Mouse (Mus musculus) limb, embryonic 15.5 days (tissue): ENCODE measurements at regions not wholly inside any gene's neighbourhood (a gene's known extent, or its start where the extent isn't known, plus 50 kb on each side); places are given as distances from the start of the nearest gene placed in this dataset.

Experiments used
- ATAC-seq: fragments of 200-750 bp; cut with Nextera tagmentation; 2 replicates; pipeline ENCODE4 v1.8.0; 2017; ENCODE audit warnings: low read depth, moderate TSS enrichment; ENCODE audit not compliant: insufficient number of reproducible peaks, low FRiP score, low TSS enrichment
- H3K27ac ChIP-seq: fragments of 300-500 bp; sonication (generic); 2 replicates; pipeline ENCODE4 v1.5.1; 2015; ENCODE audit warnings: moderate library complexity, mild to moderate bottlenecking, inconsistent platforms
- H3K27me3 ChIP-seq: fragments of 300-500 bp; sonication (generic); 2 replicates; pipeline ENCODE4 v1.6.1; 2015; ENCODE audit warnings: inconsistent platforms
- H3K36me3 ChIP-seq: fragments of 300-500 bp; sonication (generic); 2 replicates; pipeline ENCODE4 v1.6.1; 2015; ENCODE audit warnings: inconsistent platforms
- H3K4me1 ChIP-seq: fragments of 300-500 bp; sonication (generic); 2 replicates; pipeline ENCODE4 v1.6.1; 2015; ENCODE audit warnings: inconsistent platforms
- H3K4me2 ChIP-seq: fragments of 300-500 bp; sonication (generic); 2 replicates; pipeline ENCODE4 v1.6.1; 2015; ENCODE audit warnings: mild to moderate bottlenecking, inconsistent platforms
- H3K4me3 ChIP-seq: fragments of 300-500 bp; sonication (generic); 2 replicates; pipeline ENCODE4 v1.5.1; 2015; ENCODE audit warnings: mild to moderate bottlenecking, inconsistent platforms
- H3K9ac ChIP-seq: fragments of 300-500 bp; sonication (generic); 2 replicates; pipeline ENCODE4 v1.6.1; 2015; ENCODE audit warnings: inconsistent platforms
- H3K9me3 ChIP-seq: fragments of 300-500 bp; sonication (generic); 2 replicates; pipeline ENCODE4 v1.6.1; 2016; ENCODE audit warnings: inconsistent platforms
- WGBS: fragments of 180-500 bp; shearing (Covaris S2); methylation state at CpG from one replicate; pipeline ENCODE4 v1.1.7; 2015; 5-methylcytosine and 5-hydroxymethylcytosine counted together

DNA sequence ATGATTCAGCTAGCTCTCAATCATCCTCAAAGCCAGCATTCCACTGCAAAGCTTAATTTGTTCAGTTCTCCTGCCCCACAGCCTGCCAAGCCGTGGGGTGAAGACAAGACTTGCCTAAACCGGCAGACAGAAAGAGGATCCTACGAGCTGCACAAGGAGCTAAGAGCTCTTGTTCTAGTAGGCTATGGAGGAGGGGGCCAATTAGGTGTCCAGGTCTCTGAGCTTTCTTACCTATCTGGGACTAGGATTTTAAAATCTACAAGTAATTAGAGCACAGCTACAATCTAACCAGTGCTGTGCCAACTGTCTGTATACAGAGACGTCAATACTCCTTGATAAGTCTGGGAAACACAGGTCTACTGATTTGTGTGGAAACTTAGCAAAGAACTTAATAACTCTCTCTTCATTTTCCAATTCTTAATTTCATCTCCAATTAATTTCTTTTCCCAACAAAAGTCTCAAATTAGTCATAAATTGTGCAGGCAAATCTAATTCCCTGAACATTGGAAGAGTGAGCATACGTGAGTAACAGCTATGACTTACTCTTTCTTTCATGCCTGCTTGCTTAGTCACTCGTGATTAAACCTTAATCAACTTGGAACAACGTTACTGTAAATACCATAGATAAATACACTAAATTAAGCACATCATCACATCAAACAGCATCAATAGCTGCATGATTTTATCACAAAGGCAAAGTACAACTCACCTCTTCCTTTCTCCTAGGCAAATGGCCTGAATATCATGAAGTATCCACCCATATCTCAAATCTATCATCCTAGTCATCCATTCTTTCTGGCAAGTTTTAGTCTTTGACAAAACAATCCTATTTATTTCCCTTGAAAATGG lies 87.1 kb upstream of the Mtap start:
- H3K4me2 ChIP-seq: no peak overlapping the region
- no peaks in the 10 kb centered on the region for H3K27me3 ChIP-seq
- no peak overlapping the region for H3K27ac ChIP-seq
- 56% methylated on average over 7 of the region's 7 CpGs for WGBS
- no peaks in the 10 kb centered on the region for H3K9me3 ChIP-seq
- no peaks in the 10 kb centered on the region for H3K4me1 ChIP-seq
- ATAC-seq: no peak
- no peak overlapping the region for H3K9ac ChIP-seq
- no peaks in the 10 kb centered on the region for H3K36me3 ChIP-seq
- H3K4me3 ChIP-seq: no peak overlapping the region

DNA sequence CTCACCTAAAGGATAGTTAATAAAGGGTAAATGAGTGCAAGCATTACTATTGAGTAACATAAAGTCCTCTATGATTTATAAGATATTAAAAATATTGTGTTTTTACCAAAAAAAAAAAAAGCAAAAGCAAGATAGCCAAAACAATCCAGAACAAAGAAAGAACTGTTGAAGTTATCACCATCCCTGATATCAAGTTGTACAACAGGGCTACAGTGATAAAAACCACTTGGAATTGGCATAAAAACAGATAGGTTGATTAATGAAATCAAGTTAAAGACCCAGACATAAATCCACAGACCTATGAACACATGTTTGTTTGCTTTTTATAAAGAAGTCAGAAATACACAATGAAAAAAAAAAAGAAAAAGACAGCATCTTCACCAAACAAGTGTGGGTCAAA lies 92.4 kb upstream of the Mtap start:
- ATAC-seq: no peak
- Histone ChIP-seq H3K4me2 (no peak overlapping the region), H3K27me3 (no peaks in the 10 kb centered on the region), H3K27ac (no peak overlapping the region), H3K36me3 (no peaks in the 10 kb centered on the region), H3K9ac (no peak overlapping the region), H3K4me3 (no peak overlapping the region), H3K9me3 (no peaks in the 10 kb centered on the region), H3K4me1 (0 out of 2 replicates have a peak, but pooled peaks cover 2% of the 10 kb centered on the region)

DNA sequence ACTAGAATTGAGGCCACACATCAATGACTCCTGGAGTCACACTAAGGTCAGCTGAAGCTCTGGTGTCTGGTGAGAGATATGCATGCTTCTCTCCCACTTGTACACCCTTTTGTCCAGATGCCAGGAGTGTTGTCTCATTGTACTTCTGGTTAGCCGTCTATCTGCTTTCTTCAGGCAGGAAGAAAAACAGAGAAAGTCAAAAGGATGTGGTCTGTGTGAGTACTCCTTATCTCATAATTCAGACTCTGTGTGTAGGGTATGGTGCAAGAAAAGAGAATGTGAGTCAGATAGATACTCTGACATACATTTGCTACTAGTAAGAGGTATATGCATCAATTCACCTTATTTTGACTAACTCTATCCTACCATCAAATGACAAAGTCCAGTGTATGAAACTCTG lies 92.9 kb upstream of the Mtap start:
- Histone ChIP-seq H3K9ac (no peak overlapping the region), H3K27me3 (no peaks in the 10 kb centered on the region), H3K9me3 (no peaks in the 10 kb centered on the region), H3K4me1 (0 out of 2 replicates have a peak, but pooled peaks cover 2% of the 10 kb centered on the region), H3K36me3 (no peaks in the 10 kb centered on the region), H3K4me3 (no peak overlapping the region), H3K4me2 (no peak overlapping the region), H3K27ac (no peak overlapping the region)
- ATAC-seq: no peak
- 72% methylated on average over 1 of the region's 1 CpGs for WGBS

DNA sequence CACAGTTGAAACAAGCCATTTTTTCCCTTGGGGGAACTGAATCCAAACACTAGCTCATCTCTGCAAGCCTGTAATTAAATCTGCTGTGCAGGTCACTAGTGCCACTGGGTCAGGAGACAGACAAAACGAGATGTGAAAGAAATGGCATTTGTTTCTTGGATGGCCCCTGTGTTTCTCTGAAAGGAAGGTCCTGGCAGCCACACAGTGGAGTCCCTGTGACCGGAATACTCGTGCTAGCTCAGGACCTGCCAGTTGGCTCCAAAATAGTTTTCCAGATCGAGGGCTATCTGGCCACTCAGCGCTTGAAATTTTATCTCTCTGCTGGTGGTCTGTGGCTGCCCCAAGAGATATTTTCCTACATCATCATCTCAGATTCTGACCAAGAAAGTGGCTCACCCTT lies 96.1 kb upstream of the Mtap start:
- Histone ChIP-seq H3K27ac (no peak overlapping the region), H3K4me2 (no peak overlapping the region), H3K9ac (no peak overlapping the region), H3K36me3 (no peaks in the 10 kb centered on the region), H3K4me1 (0 out of 2 replicates have a peak, but pooled peaks cover 2% of the 10 kb centered on the region), H3K9me3 (no peaks in the 10 kb centered on the region), H3K27me3 (no peaks in the 10 kb centered on the region), H3K4me3 (no peak overlapping the region)
- 47% methylated on average over 5 of the region's 5 CpGs for WGBS
- ATAC-seq: no peak

DNA sequence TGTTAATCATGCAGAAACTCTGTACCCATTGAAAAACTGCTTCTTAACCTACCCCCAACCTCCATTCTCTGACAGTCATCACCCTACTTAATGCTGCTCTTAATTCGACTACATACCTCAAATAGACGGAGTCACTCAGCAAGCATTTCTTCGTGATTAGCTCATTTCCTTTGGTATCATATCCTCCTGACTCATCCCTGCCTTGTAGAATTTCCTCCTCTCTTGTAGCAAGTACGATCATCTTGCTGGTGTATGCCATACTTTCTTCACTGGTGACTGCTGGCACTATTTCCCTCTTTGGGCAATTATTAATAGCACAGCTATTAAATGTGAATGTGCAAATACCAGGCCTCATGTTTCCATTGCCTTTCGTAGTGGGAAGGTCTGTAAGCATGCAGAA lies 98.0 kb upstream of the Mtap start:
- no peaks in the 10 kb centered on the region for H3K9me3 ChIP-seq
- no peak for ATAC-seq
- 53% methylated on average over 5 of the region's 5 CpGs for WGBS
- H3K4me2 ChIP-seq: no peak overlapping the region
- no peaks in the 10 kb centered on the region for H3K36me3 ChIP-seq
- no peak overlapping the region for H3K27ac ChIP-seq
- H3K4me3 ChIP-seq: no peak overlapping the region
- H3K4me1 ChIP-seq: 0 out of 2 replicates have a peak, but pooled peaks cover 2% of the 10 kb centered on the region
- no peak overlapping the region for H3K9ac ChIP-seq
- no peaks in the 10 kb centered on the region for H3K27me3 ChIP-seq

DNA sequence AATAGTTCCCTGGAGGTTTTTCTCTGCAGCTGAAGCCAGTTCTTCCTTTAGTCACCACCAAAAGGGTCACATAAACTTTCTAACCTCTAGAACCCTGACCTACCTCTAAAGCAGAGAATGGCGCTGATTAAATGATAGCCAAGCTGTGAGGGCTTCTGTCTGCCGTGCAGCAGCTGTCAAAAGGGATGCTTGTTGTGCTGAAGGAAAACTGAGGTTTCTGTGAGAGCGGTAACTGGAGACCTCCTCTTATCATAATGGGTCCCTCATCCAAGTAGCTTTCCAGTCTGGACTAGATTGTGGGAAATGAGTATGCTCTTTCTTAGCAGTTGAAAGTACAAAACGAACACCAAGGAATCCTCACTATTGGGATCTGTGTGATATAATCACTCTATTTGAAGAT lies 98.8 kb upstream of the Mtap start:
- WGBS: 66% methylated on average over 4 of the region's 4 CpGs
- no peak for ATAC-seq
- Histone ChIP-seq H3K27me3 (no peaks in the 10 kb centered on the region), H3K9ac (no peak overlapping the region), H3K27ac (no peak overlapping the region), H3K4me2 (no peak overlapping the region), H3K36me3 (no peaks in the 10 kb centered on the region), H3K4me3 (no peak overlapping the region), H3K9me3 (no peaks in the 10 kb centered on the region), H3K4me1 (0 out of 2 replicates have a peak, but pooled peaks cover 2% of the 10 kb centered on the region)

DNA sequence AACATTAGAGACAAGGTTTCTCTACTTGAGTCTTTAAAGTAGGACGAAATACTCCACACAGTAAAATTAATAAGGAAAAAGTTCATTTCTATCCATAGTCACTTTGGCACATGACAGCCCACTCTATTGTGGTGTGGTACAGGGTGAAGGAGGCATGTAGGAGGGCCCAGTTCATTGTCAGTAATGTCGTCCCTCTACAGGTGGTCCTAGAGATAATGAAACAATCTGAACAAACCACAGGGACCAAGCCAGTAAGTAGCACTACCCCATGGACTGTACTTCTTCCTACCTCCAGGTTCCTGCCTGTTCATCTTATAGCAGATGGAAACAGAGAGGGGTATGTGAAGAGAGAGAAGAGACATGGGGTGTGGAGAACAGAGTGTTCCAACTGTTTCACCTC lies 102.1 kb upstream of the Mtap start:
- no peak overlapping the region for H3K4me2 ChIP-seq
- H3K9ac ChIP-seq: no peak overlapping the region
- ATAC-seq: no peak
- H3K9me3 ChIP-seq: no peaks in the 10 kb centered on the region
- no peak overlapping the region for H3K4me3 ChIP-seq
- H3K27ac ChIP-seq: no peak overlapping the region
- H3K27me3 ChIP-seq: no peaks in the 10 kb centered on the region
- H3K4me1 ChIP-seq: no peaks in the 10 kb centered on the region
- H3K36me3 ChIP-seq: no peaks in the 10 kb centered on the region
- WGBS: 82% methylated on average over 2 of the region's 2 CpGs

DNA sequence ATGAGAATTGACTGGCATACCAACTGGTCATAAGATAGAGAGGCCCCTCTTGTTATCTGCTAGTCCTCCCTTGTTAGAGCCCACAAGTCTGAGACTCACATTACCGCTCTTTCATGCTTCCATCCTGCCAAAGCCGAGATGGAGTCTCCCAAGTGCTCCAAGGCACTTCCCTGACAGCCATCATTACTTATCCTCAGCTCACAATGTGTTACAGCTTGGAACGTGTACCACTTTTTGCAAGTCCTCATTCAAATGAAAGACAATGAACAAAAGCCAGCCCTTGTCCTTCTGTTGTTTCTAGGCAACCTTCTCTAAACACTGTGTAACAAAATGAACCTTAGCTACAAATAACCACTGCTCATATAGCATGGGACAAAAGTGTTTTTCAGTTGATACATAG lies 102.6 kb upstream of the Mtap start:
- no peak overlapping the region for H3K4me3 ChIP-seq
- H3K9ac ChIP-seq: no peak overlapping the region
- no peak for ATAC-seq
- H3K27me3 ChIP-seq: no peaks in the 10 kb centered on the region
- no peak overlapping the region for H3K27ac ChIP-seq
- no peaks in the 10 kb centered on the region for H3K9me3 ChIP-seq
- H3K4me2 ChIP-seq: no peak overlapping the region
- no peaks in the 10 kb centered on the region for H3K36me3 ChIP-seq
- WGBS: 79% methylated on average over 3 of the region's 3 CpGs
- H3K4me1 ChIP-seq: no peaks in the 10 kb centered on the region

DNA sequence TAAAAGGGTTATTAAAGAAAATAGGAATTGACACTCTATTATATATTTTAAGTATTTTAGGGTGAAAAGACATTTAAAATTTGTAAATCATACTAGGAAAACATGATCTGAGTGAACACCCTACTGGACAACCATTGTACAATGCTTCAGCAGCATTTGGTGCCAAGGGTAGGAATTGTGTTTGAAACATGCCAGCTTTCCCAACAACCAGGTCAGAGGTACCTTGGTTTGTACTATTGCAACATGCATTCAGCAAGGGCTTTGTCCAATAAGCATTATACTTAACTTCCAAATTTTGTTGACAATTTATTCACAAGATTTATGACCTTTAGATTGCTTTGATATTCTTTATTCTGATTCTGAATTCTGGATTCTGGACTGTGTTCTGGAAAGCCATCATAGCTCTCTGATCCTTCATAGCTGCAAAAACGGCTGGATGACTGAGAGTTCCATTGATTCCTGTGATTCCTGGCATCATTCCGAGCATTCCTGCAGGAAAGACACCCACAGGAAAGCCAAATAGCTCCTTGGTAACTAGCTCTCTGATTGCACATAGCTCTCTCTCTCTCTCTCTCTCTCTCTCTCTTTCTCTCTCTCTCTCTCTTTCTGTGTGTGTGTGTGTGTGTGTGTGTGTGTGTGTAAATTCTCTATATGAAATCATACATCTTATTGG lies 124.1 kb upstream of the Mtap start:
- H3K4me1 ChIP-seq: no peaks in the 10 kb centered on the region
- H3K36me3 ChIP-seq: no peaks in the 10 kb centered on the region
- no peak for ATAC-seq
- no peaks in the 10 kb centered on the region for H3K9me3 ChIP-seq
- H3K27ac ChIP-seq: no peak overlapping the region
- no peak overlapping the region for H3K9ac ChIP-seq
- no peak overlapping the region for H3K4me3 ChIP-seq
- no peaks in the 10 kb centered on the region for H3K27me3 ChIP-seq
- no peak overlapping the region for H3K4me2 ChIP-seq
- WGBS: 31% methylated on average over 2 of the region's 2 CpGs

DNA sequence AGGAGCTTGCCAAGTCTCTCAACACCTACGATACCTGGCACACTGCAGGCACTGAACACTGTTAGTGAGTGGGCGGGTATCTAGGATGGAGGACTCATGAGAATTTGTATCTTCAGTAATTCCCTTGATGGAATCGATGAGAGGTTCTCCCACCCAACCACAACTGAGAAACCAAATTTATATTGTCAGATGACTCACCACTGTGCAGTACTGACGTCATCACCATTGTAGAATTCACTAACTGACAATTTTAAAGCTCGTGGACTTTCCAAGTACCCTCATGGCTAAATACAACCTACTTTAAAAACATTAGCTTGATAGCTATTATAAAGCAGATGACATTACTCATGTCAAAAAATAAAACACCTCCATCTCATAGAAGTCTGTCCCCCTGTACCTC lies 128.4 kb upstream of the Mtap start:
- Histone ChIP-seq H3K9me3 (no peaks in the 10 kb centered on the region), H3K4me2 (no peak overlapping the region), H3K9ac (no peak overlapping the region), H3K4me1 (no peaks in the 10 kb centered on the region), H3K36me3 (no peaks in the 10 kb centered on the region), H3K27ac (no peak overlapping the region), H3K4me3 (no peak overlapping the region), H3K27me3 (no peaks in the 10 kb centered on the region)
- WGBS: 72% methylated on average over 5 of the region's 5 CpGs
- ATAC-seq: no peak

DNA sequence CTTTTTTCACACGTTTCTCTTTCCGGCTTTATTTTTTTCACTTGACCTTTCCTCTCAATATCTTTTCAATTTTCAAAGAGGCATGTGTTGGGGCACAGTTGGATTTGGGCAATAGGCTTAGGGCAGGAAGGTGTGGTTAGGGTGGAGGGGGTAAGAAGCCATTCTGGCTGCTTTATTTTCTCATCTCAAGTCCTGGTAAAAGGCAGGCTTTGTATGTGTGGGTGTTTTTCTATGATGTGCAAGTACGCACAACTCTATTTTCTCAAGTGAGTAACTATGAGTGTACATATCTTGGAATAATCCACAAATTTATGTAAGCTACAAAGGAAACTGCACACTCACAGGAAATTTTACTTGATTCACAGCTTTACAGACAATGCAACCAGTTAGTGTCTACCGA lies 121.5 kb upstream of the Ifne start:
- no peaks in the 10 kb centered on the region for H3K36me3 ChIP-seq
- no peak overlapping the region for H3K9ac ChIP-seq
- WGBS: 84% methylated on average over 4 of the region's 4 CpGs
- H3K9me3 ChIP-seq: no peaks in the 10 kb centered on the region
- no peak for ATAC-seq
- H3K4me1 ChIP-seq: no peaks in the 10 kb centered on the region
- no peaks in the 10 kb centered on the region for H3K27me3 ChIP-seq
- no peak overlapping the region for H3K4me3 ChIP-seq
- no peak overlapping the region for H3K4me2 ChIP-seq
- H3K27ac ChIP-seq: no peak overlapping the region

DNA sequence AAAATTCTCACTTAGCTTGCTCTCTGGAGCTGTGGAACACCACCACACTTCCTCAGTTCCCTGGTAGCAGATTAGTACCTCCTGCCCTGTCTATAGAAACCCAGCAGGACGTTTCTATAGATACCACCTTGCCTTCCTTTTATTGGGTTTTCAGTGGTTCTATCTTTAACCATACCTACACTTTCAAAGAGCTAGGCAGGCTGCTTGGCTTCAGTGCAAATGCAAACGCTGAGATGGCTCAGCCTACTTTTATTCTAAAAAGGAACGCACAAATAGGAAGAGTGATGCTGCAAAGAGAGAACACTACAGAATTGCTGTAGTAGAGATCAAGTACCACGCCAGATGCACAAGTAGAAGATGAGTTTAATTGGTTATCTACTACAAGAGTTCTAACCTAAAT lies 120.9 kb upstream of the Ifne start:
- 73% methylated on average over 4 of the region's 4 CpGs for WGBS
- Histone ChIP-seq H3K36me3 (no peaks in the 10 kb centered on the region), H3K27me3 (no peaks in the 10 kb centered on the region), H3K4me3 (no peak overlapping the region), H3K4me1 (no peaks in the 10 kb centered on the region), H3K4me2 (no peak overlapping the region), H3K27ac (no peak overlapping the region), H3K9me3 (no peaks in the 10 kb centered on the region), H3K9ac (no peak overlapping the region)
- no peak for ATAC-seq
